Mouse (Mus musculus) brain, embryonic 14.5 days (tissue): Measurements from ENCODE around the gene Kdm7a. TPM values are rescaled to one million over a fixed set of nuclear protein-coding genes. Genes with fewer than 3 reads are reported as not detected.
A peak's percentile ranks its signal among the peaks of the same experiment; 100 is the strongest.

Experiments
- DNase-seq: peaks from one replicate; pipeline ENCODE4 v3.0.0-alpha.2; 2011; ENCODE audit warnings: low read depth
- CTCF ChIP-seq: fragments of 200-500 bp; IDR thresholded peaks from 2 replicates; pipeline ENCODE4 v1.5.1; 2012; ENCODE audit warnings: inconsistent platforms, mild to moderate bottlenecking, moderate library complexity, borderline replicate concordance; ENCODE audit not compliant: insufficient read depth, insufficient read length; ENCODE audit errors: extremely low read depth
- POLR2A ChIP-seq: fragments of 200-500 bp; IDR thresholded peaks from 2 replicates; pipeline ENCODE4 v1.6.1; 2012; ENCODE audit warnings: mild to moderate bottlenecking, inconsistent platforms, borderline replicate concordance; ENCODE audit not compliant: poor library complexity, insufficient read depth, insufficient read length, severe bottlenecking; ENCODE audit errors: extremely low read depth
- polyA plus RNA-seq: library from polyadenylated mRNA; depleted of rRNA; stranded (reverse); fragments of >200 nt; gene quantifications from 2 replicates; pipeline ENCODE4 v1.2.3, GENCODE M21; 2012; rRNA removed

The Kdm7a gene
- polyA plus RNA-seq, 1 experiment: 9.6 TPM

DNA sequence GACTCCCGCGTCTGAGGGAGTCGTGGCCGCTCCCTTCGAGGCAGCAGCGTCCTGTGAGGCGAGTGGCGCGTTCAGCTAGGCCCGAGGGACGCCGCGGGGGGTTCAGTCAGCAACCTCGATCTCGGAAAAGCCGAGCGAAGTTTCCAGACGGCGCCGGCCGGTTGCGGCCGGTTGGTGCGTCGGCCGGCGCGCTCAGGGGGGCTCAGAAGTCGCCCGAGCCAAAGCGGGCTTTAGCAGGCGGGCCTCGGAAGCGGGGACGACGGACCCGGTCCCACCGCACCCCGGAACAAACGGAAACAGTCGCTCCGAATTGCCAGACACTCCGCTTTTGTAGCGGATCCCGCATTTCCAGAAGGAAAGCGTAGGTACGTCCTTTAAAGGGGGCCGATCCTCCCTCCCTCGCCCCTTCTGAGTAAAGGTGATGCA, 88.1 kb downstream of the Kdm7a start:
- TF ChIP-seq CTCF (no peak), POLR2A (no peak)
- peak; percentile 44 for DNase-seq

GRCm38 (mm10) chr6:39117584-39118455, 88.8 kb downstream of the Kdm7a start, which contains the start of gene Parp12:
Gene Parp12, minus strand, starts transcription at chr6:39118349.
- DNase-seq: peak; percentile 68
- TF ChIP-seq CTCF: no peak
- TF ChIP-seq POLR2A: no peak

- TF ChIP-seq CTCF: no peak
- no peak for TF ChIP-seq POLR2A
- DNase-seq: no peak
Observed at GRCm38 (mm10) chr6:39115438-39115837, 91.2 kb downstream of the Kdm7a start.

DNA sequence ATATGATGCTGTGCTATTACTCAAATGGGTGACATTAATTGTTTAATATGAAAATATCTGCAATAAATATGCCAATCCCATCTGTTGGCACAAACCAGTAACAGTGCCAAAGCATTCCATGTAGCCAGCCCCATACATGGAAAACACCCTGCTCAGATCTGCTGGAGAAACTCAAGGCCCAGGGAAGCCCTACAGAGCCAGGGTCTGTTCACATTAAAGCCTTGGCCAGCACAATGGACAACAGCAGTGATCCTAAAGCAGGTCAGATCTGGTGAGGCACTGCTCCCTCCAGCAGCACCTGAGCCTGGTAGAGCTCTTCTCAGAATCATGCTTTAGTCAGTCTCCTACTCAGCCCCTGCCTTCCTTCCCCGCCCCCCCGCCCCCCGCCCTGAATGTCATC, 93.4 kb downstream of the Kdm7a start:
- TF ChIP-seq POLR2A (no peak), CTCF (no peak)
- no peak for DNase-seq

DNA sequence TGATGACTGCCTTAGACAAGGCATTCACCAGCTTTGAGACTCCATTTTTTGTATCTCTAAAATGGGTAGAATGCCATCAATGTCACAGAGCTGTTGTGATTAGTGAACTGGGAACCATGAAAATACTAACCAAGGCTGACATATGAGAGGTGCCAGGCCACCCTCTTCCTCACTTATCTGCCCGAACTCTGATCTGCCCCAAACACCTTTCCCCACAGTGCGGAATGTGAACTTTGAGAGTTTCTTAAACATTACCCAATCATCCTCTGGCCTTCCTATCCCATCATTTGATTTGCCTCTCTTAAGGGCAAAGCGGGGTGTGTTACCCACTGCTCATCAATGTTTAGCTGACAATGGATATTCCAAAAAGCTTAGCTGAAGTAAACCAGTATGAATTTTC, 93.9 kb downstream of the Kdm7a start:
- TF ChIP-seq POLR2A (no peak), CTCF (no peak)
- no peak for DNase-seq

- no peak for TF ChIP-seq POLR2A
- no peak; the same call in 1 of the 2 replicates for TF ChIP-seq CTCF
- DNase-seq: peak; percentile 26
Observed at GRCm38 (mm10) chr6:39106812-39107211, 99.8 kb downstream of the Kdm7a start.

DNA sequence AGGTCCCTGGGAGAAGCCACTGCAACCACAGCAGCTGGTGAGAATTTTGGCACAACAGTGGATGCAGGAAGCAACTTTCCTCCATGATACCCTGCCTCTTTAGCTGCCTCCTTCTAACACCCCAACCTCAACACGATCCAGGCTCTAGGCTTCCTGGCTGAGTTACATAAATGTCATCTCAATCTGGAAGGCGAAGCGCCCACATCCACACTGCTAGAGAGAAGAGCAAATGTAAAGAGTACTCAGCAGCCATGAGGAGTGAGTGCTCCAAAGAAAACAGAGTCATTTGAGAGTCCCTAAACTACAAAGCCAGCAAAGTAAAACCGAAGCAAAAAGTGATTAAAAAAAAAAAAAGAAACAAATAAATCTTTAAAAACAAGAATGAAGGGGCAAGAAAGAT, 102.0 kb downstream of the Kdm7a start:
- no peak for DNase-seq
- TF ChIP-seq POLR2A (no peak), CTCF (no peak)

Other genes with a start within 250 kb of the Kdm7a start
- gene Parp12, start 88.4 kb downstream of the Kdm7a start, polyA plus RNA-seq: 4.2 and 4.3 TPM in 2 replicates
- 37.5 and 42.7 TPM in 2 replicates for gene Slc37a3, start 170.9 kb upstream of the Kdm7a start, polyA plus RNA-seq
- gene Rab19, start 174.4 kb upstream of the Kdm7a start, polyA plus RNA-seq: 0.13 and 0.14 TPM in 2 replicates
- gene Mkrn1, start 213.7 kb upstream of the Kdm7a start, polyA plus RNA-seq: 159 and 185 TPM in 2 replicates